Mouse (Mus musculus) embryonic facial prominence, embryonic 11.5 days (tissue): ENCODE measurements around the gene St5. TPM values are rescaled to one million over a fixed set of nuclear protein-coding genes. Genes with fewer than 3 reads are reported as not detected.

Source experiments
- ATAC-seq: fragments of 200-750 bp; cut with Nextera tagmentation; replicated peaks from 2 replicates; pipeline ENCODE4 v1.8.0; 2017; ENCODE audit warnings: low read depth; ENCODE audit not compliant: insufficient number of reproducible peaks, low FRiP score, low TSS enrichment
- DNase-seq: peaks from one replicate; pipeline ENCODE4 v3.0.0-alpha.2; 2015; ENCODE audit warnings: low spot score
- H3K27ac ChIP-seq: fragments of 300-500 bp; sonication (generic); replicated peaks from 2 replicates; pipeline ENCODE4 v1.5.1; 2014; ENCODE audit warnings: mild to moderate bottlenecking, low read depth, low read length, control low read depth
- H3K27me3 ChIP-seq: fragments of 300-500 bp; sonication (generic); 2 replicates; pipeline ENCODE4 v1.6.1; 2014; ENCODE audit warnings: mild to moderate bottlenecking, low read length, moderate library complexity, mixed read lengths; ENCODE audit not compliant: control insufficient read depth, insufficient read depth
- H3K36me3 ChIP-seq: fragments of 300-500 bp; sonication (generic); replicated peaks from 2 replicates; pipeline ENCODE4 v1.6.1; 2014; ENCODE audit warnings: low read depth, mild to moderate bottlenecking, low read length, moderate library complexity, mixed read lengths; ENCODE audit not compliant: control insufficient read depth, insufficient read depth
- H3K4me1 ChIP-seq: fragments of 300-500 bp; sonication (generic); 2 replicates; pipeline ENCODE4 v1.6.1; 2014; ENCODE audit warnings: low read length, mixed read lengths; ENCODE audit not compliant: control insufficient read depth, insufficient read depth
- H3K4me2 ChIP-seq: fragments of 300-500 bp; sonication (generic); 2 replicates; pipeline ENCODE4 v1.6.1; 2014; ENCODE audit warnings: low read depth, mild to moderate bottlenecking, control low read depth, low read length, moderate library complexity
- H3K4me3 ChIP-seq: fragments of 300-500 bp; sonication (generic); 2 replicates; pipeline ENCODE4 v1.5.1; 2014; ENCODE audit warnings: low read depth, low read length, control low read depth
- H3K9ac ChIP-seq: fragments of 300-500 bp; sonication (generic); replicated peaks from 2 replicates; pipeline ENCODE4 v1.6.1; 2014; ENCODE audit warnings: mild to moderate bottlenecking, control low read depth, low read length
- H3K9me3 ChIP-seq: fragments of 300-500 bp; sonication (generic); replicated peaks from 2 replicates; pipeline ENCODE4 v1.6.1; 2016; ENCODE audit warnings: mild to moderate bottlenecking, low read length, inconsistent platforms, mixed read lengths; ENCODE audit not compliant: control insufficient read depth
- whole genome bisulfite sequencing: fragments of 180-500 bp; shearing (Covaris S2); extraction: QIAGEN DNeasy Blood & Tissue Kit; methylation state at CpG from one replicate; pipeline ENCODE4 v1.1.7; 2014; 5-methylcytosine and 5-hydroxymethylcytosine counted together
- polyA plus RNA-seq: library from polyadenylated mRNA; unstranded; fragments of >200 nt; fragmentation: Nextera tagmentation; extraction: Ambion mirVana; gene quantifications from 2 replicates; pipeline ENCODE4 v1.2.1, GENCODE M21; 2014

St5 gene
- polyA plus RNA-seq, 1 experiment from 2014 or later = 37.7 TPM

DNA sequence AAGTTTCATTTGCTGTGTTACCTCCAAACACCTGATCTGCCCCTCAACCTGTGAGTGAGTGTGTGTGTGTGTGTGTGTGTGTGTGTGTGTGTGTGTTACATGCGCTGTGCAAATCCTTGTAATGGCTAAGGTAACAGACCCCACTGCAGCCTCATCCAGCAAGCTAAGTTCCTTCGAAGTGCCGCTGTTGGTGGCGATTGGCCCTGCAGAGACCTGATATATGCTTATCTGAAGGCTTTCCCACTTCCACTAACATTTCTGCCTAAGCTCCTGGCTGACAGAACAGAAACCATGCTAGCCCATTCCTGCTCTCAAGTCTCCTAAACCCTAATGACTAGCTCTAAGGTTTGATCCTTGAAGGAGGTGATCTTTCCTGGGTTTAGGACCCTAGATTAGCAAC lies 103.4 kb downstream of the St5 start:
- Histone ChIP-seq H3K9me3 (no peaks in the 10 kb centered on the region), H3K4me3 (no peak overlapping the region), H3K27me3 (no peaks in the 10 kb centered on the region), H3K36me3 (no peaks in the 10 kb centered on the region), H3K9ac (no peak overlapping the region), H3K27ac (no peak overlapping the region), H3K4me2 (no peak overlapping the region), H3K4me1 (no peaks in the 10 kb centered on the region)
- WGBS = 94% methylated on average over 4 of the region's 4 CpGs
- DNase-seq (no peak), ATAC-seq (no peak)

- Histone ChIP-seq H3K27ac (no peak overlapping the region), H3K4me3 (no peak overlapping the region), H3K9ac (no peak overlapping the region), H3K27me3 (no peaks in the 10 kb centered on the region), H3K36me3 (no peaks in the 10 kb centered on the region), H3K9me3 (no peaks in the 10 kb centered on the region), H3K4me1 (no peaks in the 10 kb centered on the region), H3K4me2 (no peak overlapping the region)
- no peak for DNase-seq
- WGBS = 72% methylated on average over 2 of the region's 2 CpGs
- no peak for ATAC-seq
These were observed 108.4 kb downstream of the St5 start for GRCm38 (mm10) chr7:109594845-109595531.

GRCm38 (mm10) chr7:109593992-109594391 lies 109.4 kb downstream of the St5 start:
- H3K4me3 ChIP-seq = no peak overlapping the region
- DNase-seq (no peak), ATAC-seq (no peak)
- H3K9ac ChIP-seq = no peak overlapping the region
- no peaks in the 10 kb centered on the region for H3K4me1 ChIP-seq
- no peak overlapping the region for H3K4me2 ChIP-seq
- no peaks in the 10 kb centered on the region for H3K36me3 ChIP-seq
- H3K27ac ChIP-seq = no peak overlapping the region
- H3K27me3 ChIP-seq = no peaks in the 10 kb centered on the region
- H3K9me3 ChIP-seq = no peaks in the 10 kb centered on the region

DNA sequence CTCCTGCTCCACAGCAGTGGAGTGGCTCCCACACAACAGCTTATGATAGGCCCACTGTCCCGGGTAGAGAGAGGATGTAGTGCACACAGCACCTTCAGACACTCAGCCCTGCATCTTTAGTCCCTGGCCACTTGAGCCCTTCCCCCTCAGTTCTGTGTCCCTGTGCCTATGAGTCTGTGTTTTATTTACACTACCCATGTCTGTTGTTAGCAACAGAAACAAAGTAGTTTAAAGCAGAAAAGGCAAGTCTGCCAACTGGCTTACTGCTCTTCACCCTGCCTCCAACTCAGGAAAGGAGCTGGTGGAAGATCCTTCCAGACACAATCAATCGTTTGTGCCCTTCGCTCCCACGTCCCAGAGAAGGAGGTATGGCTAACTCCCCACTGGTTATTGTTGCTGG lies 111.2 kb downstream of the St5 start:
- Histone ChIP-seq H3K4me3 (no peak overlapping the region), H3K9ac (no peak overlapping the region), H3K4me1 (no peaks in the 10 kb centered on the region), H3K4me2 (no peak overlapping the region), H3K36me3 (no peaks in the 10 kb centered on the region), H3K27me3 (no peaks in the 10 kb centered on the region), H3K9me3 (no peaks in the 10 kb centered on the region), H3K27ac (no peak overlapping the region)
- WGBS = 52% methylated on average over 4 of the region's 4 CpGs
- DNase-seq = no peak
- no peak for ATAC-seq

DNA sequence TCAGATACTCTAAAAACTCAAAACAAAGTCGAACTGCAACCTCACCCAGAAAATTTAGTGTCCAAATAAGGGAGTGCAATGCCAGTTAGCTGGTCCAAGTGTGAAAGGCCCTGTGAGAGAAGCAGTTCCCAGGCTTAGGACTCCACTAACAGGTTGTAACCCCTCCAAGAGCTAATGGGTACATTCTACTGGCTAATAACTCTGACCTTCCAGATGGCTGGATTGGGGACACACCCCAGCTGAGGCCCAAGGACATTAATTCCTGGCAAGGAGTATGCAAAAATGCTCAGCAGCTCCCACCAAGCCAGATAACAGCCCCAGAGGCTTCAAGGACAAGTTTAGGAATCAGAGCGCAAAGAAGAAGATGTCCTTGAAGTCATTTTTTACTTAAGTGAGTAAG lies 112.8 kb downstream of the St5 start:
- Histone ChIP-seq H3K9me3 (no peaks in the 10 kb centered on the region), H3K27me3 (no peaks in the 10 kb centered on the region), H3K4me1 (no peaks in the 10 kb centered on the region), H3K4me2 (no peak overlapping the region), H3K27ac (no peak overlapping the region), H3K4me3 (no peak overlapping the region), H3K9ac (no peak overlapping the region), H3K36me3 (no peaks in the 10 kb centered on the region)
- WGBS = 98% methylated on average over 2 of the region's 2 CpGs
- no peak for ATAC-seq
- no peak for DNase-seq

DNA sequence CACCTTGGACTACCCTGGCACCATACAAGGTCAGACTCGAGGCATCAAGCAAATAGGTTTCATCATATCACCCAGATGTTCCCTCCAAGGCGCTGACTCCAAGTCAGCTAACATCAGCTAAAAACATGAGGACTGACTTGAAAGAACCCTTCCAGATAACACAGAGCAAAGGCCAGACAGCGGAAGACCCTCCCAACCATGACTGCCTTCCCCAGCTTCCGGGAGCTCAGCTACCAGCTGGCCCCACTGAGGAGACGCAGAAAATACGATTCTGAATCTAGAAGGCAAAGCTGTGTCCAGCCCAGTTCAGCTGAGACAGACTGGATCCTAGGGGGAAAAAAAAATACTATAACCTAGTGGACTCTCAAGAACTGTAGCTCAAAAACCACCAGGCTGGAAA lies 114.4 kb downstream of the St5 start:
- Histone ChIP-seq H3K4me1 (no peaks in the 10 kb centered on the region), H3K36me3 (no peaks in the 10 kb centered on the region), H3K27me3 (no peaks in the 10 kb centered on the region), H3K4me2 (no peak overlapping the region), H3K27ac (no peak overlapping the region), H3K9me3 (no peaks in the 10 kb centered on the region), H3K4me3 (no peak overlapping the region), H3K9ac (no peak overlapping the region)
- DNase-seq = no peak
- 77% methylated on average over 6 of the region's 6 CpGs for WGBS
- ATAC-seq = no peak

- no peak overlapping the region for H3K27ac ChIP-seq
- no peak for DNase-seq
- H3K9me3 ChIP-seq = no peaks in the 10 kb centered on the region
- no peaks in the 10 kb centered on the region for H3K4me1 ChIP-seq
- no peak overlapping the region for H3K4me3 ChIP-seq
- H3K27me3 ChIP-seq = no peaks in the 10 kb centered on the region
- ATAC-seq = no peak
- 73% methylated on average over 8 of the region's 8 CpGs for WGBS
- no peak overlapping the region for H3K4me2 ChIP-seq
- H3K9ac ChIP-seq = no peak overlapping the region
- H3K36me3 ChIP-seq = no peaks in the 10 kb centered on the region
These were observed 115.3 kb downstream of the St5 start for GRCm38 (mm10) chr7:109588145-109588544.

GRCm38 (mm10) chr7:109584467-109584866 lies 118.9 kb downstream of the St5 start:
- H3K36me3 ChIP-seq = no peaks in the 10 kb centered on the region
- no peak overlapping the region for H3K4me2 ChIP-seq
- no peak overlapping the region for H3K27ac ChIP-seq
- H3K9me3 ChIP-seq = no peaks in the 10 kb centered on the region
- DNase-seq (no peak), ATAC-seq (no peak)
- H3K4me3 ChIP-seq = no peak overlapping the region
- no peaks in the 10 kb centered on the region for H3K4me1 ChIP-seq
- no peak overlapping the region for H3K9ac ChIP-seq
- H3K27me3 ChIP-seq = no peaks in the 10 kb centered on the region
- 92% methylated on average over 1 of the region's 1 CpGs for WGBS
